In genomic region chr13:99163521-99164359, GRCm38 (mm10) we compare ENCODE assay signal across 10 mouse cellular contexts. TPM values are rescaled to one million over a fixed set of nuclear protein-coding genes. Genes with fewer than 3 reads are reported as not detected.
DNase-seq lines count a peak whose midpoint lies in the region; ATAC-seq and TF ChIP-seq lines count a peak whose summit lies in the region.
"Had no signal": no experiment of that assay in that cellular context is flagged by ENCODE, and none has a peak within 500 bp of the region (broad histone marks: within the 10 kb centered on the region; RNA-seq: fewer than 3 reads in every experiment).

No protein-coding gene starts in this region.

- no peak overlapping the region for H3K4me2 ChIP-seq in limb, embryonic 11.5 days (ENCODE audit: low read depth, severe bottlenecking)
- H3K4me2 ChIP-seq in hindbrain, postnatal 0 days (ENCODE audit: low read depth, low read length), result no peak overlapping the region
- no peak overlapping the region for H3K4me2 ChIP-seq in neural tube, embryonic 15.5 days

- H3K4me1 ChIP-seq in limb, embryonic 11.5 days (ENCODE audit: control insufficient read depth, insufficient read depth, low read length), result peaks cover 8% of the 10 kb centered on the region
- peaks cover 34% of the 10 kb centered on the region for H3K4me1 ChIP-seq in limb, embryonic 10.5 days
- H3K4me1 ChIP-seq in hindbrain, postnatal 0 days (ENCODE audit: insufficient read depth, low read length), result no peaks in the 10 kb centered on the region
- peaks cover 13% of the 10 kb centered on the region for H3K4me1 ChIP-seq in neural tube, embryonic 15.5 days

- no peaks in the 10 kb centered on the region for H3K27me3 ChIP-seq in limb, embryonic 11.5 days (ENCODE audit: control insufficient read depth, insufficient read depth, low read length)
- H3K27me3 ChIP-seq in limb, embryonic 10.5 days (ENCODE audit: low read depth, poor library complexity, severe bottlenecking), result no peaks in the 10 kb centered on the region
- H3K27me3 ChIP-seq in hindbrain, postnatal 0 days (ENCODE audit: insufficient read depth, low read length), result no peaks in the 10 kb centered on the region
- no peaks in the 10 kb centered on the region for H3K27me3 ChIP-seq in neural tube, embryonic 15.5 days (replicated peaks)

- H3K9ac ChIP-seq in limb, embryonic 11.5 days (ENCODE audit: low read length), result no peak overlapping the region
- no peak overlapping the region for H3K9ac ChIP-seq in hindbrain, postnatal 0 days (replicated peaks; ENCODE audit: low read length)
- H3K9ac ChIP-seq in neural tube, embryonic 15.5 days (replicated peaks), result no peak overlapping the region

- 0 out of 2 replicates have a peak, but pooled peaks have one; percentile 39 for ATAC-seq in limb, embryonic 11.5 days (ENCODE audit: insufficient number of reproducible peaks, low FRiP score, low TSS enrichment, low read depth)
- ATAC-seq in hindbrain, postnatal 0 days, result no peak
- ATAC-seq in neural tube, embryonic 15.5 days (ENCODE audit: low FRiP score), result no peak

- no peaks in the 10 kb centered on the region for H3K36me3 ChIP-seq in limb, embryonic 11.5 days (ENCODE audit: control insufficient read depth, insufficient read depth, low read length)
- H3K36me3 ChIP-seq in limb, embryonic 10.5 days, result no peaks in the 10 kb centered on the region
- no peaks in the 10 kb centered on the region for H3K36me3 ChIP-seq in hindbrain, postnatal 0 days (ENCODE audit: insufficient read depth, low read length)
- H3K36me3 ChIP-seq in neural tube, embryonic 15.5 days, result no peaks in the 10 kb centered on the region

- 41% methylated on average over 10 of the region's 10 CpGs for WGBS in limb, embryonic 11.5 days
- WGBS in limb, embryonic 10.5 days, result 68% methylated on average over 10 of the region's 10 CpGs
- WGBS in hindbrain, postnatal 0 days, result 49% methylated on average over 10 of the region's 10 CpGs
- WGBS in neural tube, embryonic 15.5 days, result 36% methylated on average over 10 of the region's 10 CpGs

- no peak overlapping the region for H3K4me3 ChIP-seq in limb, embryonic 11.5 days (ENCODE audit: low read depth, low read length)
- no peak overlapping the region for H3K4me3 ChIP-seq in limb, embryonic 10.5 days
- H3K4me3 ChIP-seq in hindbrain, postnatal 0 days (ENCODE audit: low read length), result no peak overlapping the region
- no peak overlapping the region for H3K4me3 ChIP-seq in neural tube, embryonic 15.5 days (replicated peaks)

- TF ChIP-seq CTCF in hindbrain, postnatal 0 days (IDR thresholded peaks at IDR 0.05; ENCODE audit: low read depth), result no peak

- peak; percentile 26 for DNase-seq in embryo, embryonic 11 days
- DNase-seq in embryo, embryonic 10.5 days (ENCODE audit: low spot score), result no peak
- peak; percentile 23 for DNase-seq in limb, embryonic 11.5 days (ENCODE audit: low spot score)
- no peak for DNase-seq in limb, embryonic 10.5 days (ENCODE audit: low spot score)
- DNase-seq in hindbrain, postnatal 0 days (ENCODE audit: low spot score), result no peak
- no peak for DNase-seq in adrenal gland, adult 18-20 months (ENCODE audit: low spot score in 2 of 2)
- DNase-seq in layer of hippocampus, adult 9-11 months, result no peak
- DNase-seq: cerebellum, adult 11 months; gastrocnemius, postnatal 36 days had no signal

- 0 out of 2 replicates have a peak overlapping the region, but pooled peaks have one; percentile 6 for H3K27ac ChIP-seq in limb, embryonic 11.5 days (replicated peaks; ENCODE audit: low read depth, low read length)
- H3K27ac ChIP-seq in limb, embryonic 10.5 days, result no peak overlapping the region; the same call in 1 of the 2 replicates
- H3K27ac ChIP-seq in hindbrain, postnatal 0 days, result peak overlapping the region; percentile 27; the same call in 1 of the 2 replicates
- H3K27ac ChIP-seq in neural tube, embryonic 15.5 days (replicated peaks), result peak overlapping the region; percentile 56; the same call in 1 of the 2 replicates

- no peaks in the 10 kb centered on the region for H3K9me3 ChIP-seq in limb, embryonic 11.5 days (ENCODE audit: control insufficient read depth, low read length)
- H3K9me3 ChIP-seq in limb, embryonic 10.5 days (replicated peaks), result no peaks in the 10 kb centered on the region
- no peaks in the 10 kb centered on the region for H3K9me3 ChIP-seq in hindbrain, postnatal 0 days (ENCODE audit: low read length)
- no peaks in the 10 kb centered on the region for H3K9me3 ChIP-seq in neural tube, embryonic 15.5 days (replicated peaks)

RNA-seq across cellular contexts. Expression of gene Zfp366, which starts 20.9 kb away (rescaled TPM):
- polyA plus RNA-seq in limb, embryonic 11.5 days (2014; fragmentation: Nextera tagmentation; extraction: Ambion mirVana), result 0.53 and 1.1 TPM in 2 replicates
- polyA plus RNA-seq in limb, embryonic 10.5 days (2016; fragmentation: Nextera tagmentation; extraction: Ambion mirVana), result 0.36 and 0.50 TPM in 2 replicates
- 1.6 and 2.2 TPM in 2 replicates for total RNA-seq in hindbrain, postnatal 0 days (2014; rRNA removed)
- 0.30 and 0.34 TPM in 2 replicates for polyA plus RNA-seq in hindbrain, postnatal 0 days (2015; fragmentation: Nextera tagmentation; extraction: Ambion mirVana)
- polyA plus RNA-seq in neural tube, embryonic 15.5 days (2015; fragmentation: Nextera tagmentation; extraction: Ambion mirVana), result 0.87 and 0.89 TPM in 2 replicates
- 1 to 10 TPM; 5.2 to 5.7 TPM for total RNA-seq in adrenal gland, adult 18-20 months (2021)

Comparison
In these comparisons a context has a peak if more than half of its experiments do, and no peak if none do; other contexts are left out.
1. DNase-seq: peak in embryo, embryonic 11 days (single experiment) and limb, embryonic 11.5 days (single experiment); none in embryo, embryonic 10.5 days (single experiment), limb, embryonic 10.5 days (single experiment), hindbrain, postnatal 0 days (single experiment), adrenal gland, adult 18-20 months (0 of 2) and layer of hippocampus, adult 9-11 months (single experiment).